Mouse (Mus musculus) lung, embryonic 16.5 days (tissue): ENCODE measurements at regions not wholly inside any gene's neighbourhood (a gene's known extent, or its start where the extent isn't known, plus 50 kb on each side); places are given as distances from the start of the nearest gene placed in this dataset.

Experiments used
- ATAC-seq: fragments of 200-750 bp; cut with Nextera tagmentation; 2 replicates; pipeline ENCODE4 v1.8.0; 2017; ENCODE audit warnings: low read depth, mild to moderate bottlenecking, moderate library complexity
- H3K27ac ChIP-seq: fragments of 300-500 bp; sonication (generic); 2 replicates; pipeline ENCODE4 v1.5.1; 2014; ENCODE audit warnings: mild to moderate bottlenecking, control low read depth, low read length
- H3K27me3 ChIP-seq: fragments of 300-500 bp; sonication (generic); 2 replicates; pipeline ENCODE4 v1.6.1; 2014; ENCODE audit warnings: low read depth, low read length, mixed read lengths; ENCODE audit not compliant: control insufficient read depth, insufficient read depth
- H3K36me3 ChIP-seq: fragments of 300-500 bp; sonication (generic); 2 replicates; pipeline ENCODE4 v1.6.1; 2014; ENCODE audit warnings: low read length; ENCODE audit not compliant: control insufficient read depth, insufficient read depth
- H3K4me1 ChIP-seq: fragments of 300-500 bp; sonication (generic); replicated peaks from 2 replicates; pipeline ENCODE4 v1.6.1; 2014; ENCODE audit warnings: low read length, mixed read lengths; ENCODE audit not compliant: control insufficient read depth, insufficient read depth
- H3K4me2 ChIP-seq: fragments of 300-500 bp; sonication (generic); 2 replicates; pipeline ENCODE4 v1.6.1; 2014; ENCODE audit warnings: low read depth, low read length, control low read depth
- H3K4me3 ChIP-seq: fragments of 300-500 bp; sonication (generic); 2 replicates; pipeline ENCODE4 v1.5.1; 2014; ENCODE audit warnings: mild to moderate bottlenecking, low read length, control low read depth
- H3K9ac ChIP-seq: fragments of 300-500 bp; sonication (generic); 2 replicates; pipeline ENCODE4 v1.6.1; 2014; ENCODE audit warnings: low read length, control low read depth
- H3K9me3 ChIP-seq: fragments of 300-500 bp; sonication (generic); 2 replicates; pipeline ENCODE4 v1.6.1; 2016; ENCODE audit warnings: low read length; ENCODE audit not compliant: control insufficient read depth
- WGBS: fragments of 180-500 bp; shearing (Covaris S2); extraction: QIAGEN DNeasy Blood & Tissue Kit; methylation state at CpG from one replicate; pipeline ENCODE4 v1.1.7; 2014; 5-methylcytosine and 5-hydroxymethylcytosine counted together

DNA sequence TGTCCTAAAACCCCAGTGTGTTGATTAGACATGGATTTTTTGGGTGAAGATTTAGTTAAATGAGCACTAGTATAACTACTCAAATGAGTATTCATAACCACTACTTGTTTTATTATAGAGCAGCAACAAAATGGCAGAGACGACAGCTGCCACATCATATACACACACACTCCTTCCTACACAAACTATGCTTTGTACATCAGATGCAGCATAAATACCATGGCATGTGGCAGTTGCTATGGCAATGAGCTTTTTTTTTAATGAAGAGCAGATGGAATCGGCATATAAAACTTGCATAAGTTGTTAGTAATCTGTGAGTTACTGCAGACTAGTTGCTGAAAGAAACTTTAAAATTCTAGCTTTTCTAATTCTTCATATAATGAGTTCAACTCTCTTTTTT, 725.3 kb downstream of the Cetn3 start:
- no peak overlapping the region for H3K9ac ChIP-seq

GRCm38 (mm10) chr13:82509512-82509911, 726.6 kb downstream of the Cetn3 start:
- no peaks in the 10 kb centered on the region for H3K27me3 ChIP-seq
- 93% methylated on average over 3 of the region's 3 CpGs for WGBS
- H3K27ac ChIP-seq = no peak overlapping the region
- H3K4me2 ChIP-seq = no peak overlapping the region
- no peak overlapping the region for H3K4me3 ChIP-seq
- no peak overlapping the region for H3K9ac ChIP-seq
- no peak for ATAC-seq
- no peaks in the 10 kb centered on the region for H3K9me3 ChIP-seq
- H3K4me1 ChIP-seq = no peaks in the 10 kb centered on the region
- no peaks in the 10 kb centered on the region for H3K36me3 ChIP-seq

More for the DNA sequence above, 725.3 kb downstream of the Cetn3 start:
- H3K36me3 ChIP-seq = no peaks in the 10 kb centered on the region
- no peak overlapping the region for H3K27ac ChIP-seq
- 62% methylated on average over 2 of the region's 2 CpGs for WGBS
- no peak overlapping the region for H3K4me2 ChIP-seq
- no peaks in the 10 kb centered on the region for H3K27me3 ChIP-seq
- no peak overlapping the region for H3K4me3 ChIP-seq
- ATAC-seq = no peak
- H3K4me1 ChIP-seq = no peaks in the 10 kb centered on the region
- no peaks in the 10 kb centered on the region for H3K9me3 ChIP-seq
